Mouse (Mus musculus) neural tube, postnatal 0 days (tissue): ENCODE measurements around the gene Pvalb. TPM values are rescaled to one million over a fixed set of nuclear protein-coding genes. Genes with fewer than 3 reads are reported as not detected.

Experiments used
- polyA plus RNA-seq: library from polyadenylated mRNA; unstranded; fragments of >200 nt; fragmentation: Nextera tagmentation; extraction: Ambion mirVana; gene quantifications from 2 replicates; pipeline ENCODE4 v1.2.1, GENCODE M21; 2015

Gene Pvalb
- polyA plus RNA-seq = 3.6 and 8.3 TPM in 2 replicates

GRCm38 (mm10) chr15:78206312-78206711 lies at the start of gene Pvalb:
Gene Pvalb, minus strand, starts transcription at chr15:78206400.

GRCm38 (mm10) chr15:78244695-78245492 lies 38.7 kb upstream of the Pvalb start, which contains the start of gene Ncf4:
Gene Ncf4, plus strand, starts transcription at chr15:78244801.

DNA sequence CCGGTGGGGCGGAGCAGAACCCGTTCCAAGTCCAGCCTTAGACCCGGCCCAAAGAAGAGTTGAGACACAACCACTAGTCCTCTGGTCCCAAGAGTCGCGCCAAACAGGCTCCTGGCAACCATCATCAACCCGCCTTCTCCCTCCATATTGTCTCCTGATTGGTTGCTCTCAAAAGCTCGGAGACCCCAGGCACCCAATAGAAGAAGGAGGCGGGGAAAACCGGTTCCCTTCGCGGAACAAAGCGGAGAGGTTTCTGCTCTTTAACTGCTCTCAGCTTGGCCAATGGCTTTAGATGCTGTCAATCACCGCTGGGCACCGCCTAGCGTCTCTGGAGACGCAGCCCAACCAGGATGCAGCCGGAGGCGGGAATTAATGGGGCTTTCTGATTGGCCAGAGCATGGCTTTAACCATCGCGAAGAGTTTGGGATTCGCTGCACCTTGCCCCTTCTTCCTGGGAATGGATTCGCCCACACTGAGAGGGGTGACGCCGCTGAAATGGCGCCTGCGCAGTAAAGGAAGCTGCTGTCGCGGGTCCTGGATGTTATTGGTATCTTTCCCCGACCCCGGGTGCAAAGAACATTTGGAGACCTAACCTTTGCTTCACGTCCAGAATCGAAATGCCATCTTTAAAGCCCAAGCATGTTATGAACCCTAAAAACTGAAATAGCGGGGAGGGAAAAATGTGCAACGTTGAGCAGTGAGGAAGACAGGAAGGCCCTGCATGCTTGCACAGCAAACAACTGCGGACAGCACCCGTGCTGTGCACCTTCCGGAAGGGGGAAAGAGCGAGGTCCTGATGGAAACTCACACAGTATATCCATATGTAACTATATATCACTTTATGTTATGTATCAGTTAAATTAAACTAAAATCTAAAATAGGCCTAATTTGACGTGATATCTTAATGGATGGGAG lies 32.0 kb downstream of the Pvalb start, which contains the start of gene Ift27:
Gene Ift27, minus strand, starts transcription at position 136 of the 915 bp plus-strand sequence.

Other genes with a start within 250 kb of the Pvalb start
- gene Foxred2, start 249.7 kb downstream of the Pvalb start, polyA plus RNA-seq = 7.9 and 9.4 TPM in 2 replicates
- gene Eif3d, start 235.6 kb downstream of the Pvalb start, polyA plus RNA-seq = 131 and 143 TPM in 2 replicates
- 23.5 and 24.0 TPM in 2 replicates for gene Cacng2, start 86.4 kb downstream of the Pvalb start, polyA plus RNA-seq
- gene Ift27, start 32.3 kb downstream of the Pvalb start, polyA plus RNA-seq = 111 and 113 TPM in 2 replicates
- gene Ncf4, start 38.4 kb upstream of the Pvalb start, polyA plus RNA-seq = 1.8 and 2.5 TPM in 2 replicates
- gene Csf2rb2, start 99.3 kb upstream of the Pvalb start, polyA plus RNA-seq = 0.13 and 0.24 TPM in 2 replicates
- gene Csf2rb, start 119.4 kb upstream of the Pvalb start, polyA plus RNA-seq = 0.58 and 0.85 TPM in 2 replicates
- 0.28 TPM in 1 of 2 replicates, not detected in the other for gene Tex33, start 189.5 kb upstream of the Pvalb start, polyA plus RNA-seq
- gene Tst, start 199.5 kb upstream of the Pvalb start, polyA plus RNA-seq = 57.6 and 60.3 TPM in 2 replicates
- 3.2 and 3.9 TPM in 2 replicates for gene Mpst, start 200.0 kb upstream of the Pvalb start, polyA plus RNA-seq
- gene Kctd17, start 222.2 kb upstream of the Pvalb start, polyA plus RNA-seq = 141 and 183 TPM in 2 replicates